Mouse (Mus musculus) frontal cortex, postnatal 25 days (tissue): ENCODE data around the gene Atp1a1.

ENCODE experiments used
- DNase-seq, 2 experiments: peaks; one replicate each; pipeline ENCODE4 v3.0.0; 2022; ENCODE audit warnings: low spot score in 2 of 2

The Atp1a1 gene

GRCm38 (mm10) chr3:101594982-101595381 is 9.5 kb downstream of the Atp1a1 start:
- no peak for DNase-seq

DNA sequence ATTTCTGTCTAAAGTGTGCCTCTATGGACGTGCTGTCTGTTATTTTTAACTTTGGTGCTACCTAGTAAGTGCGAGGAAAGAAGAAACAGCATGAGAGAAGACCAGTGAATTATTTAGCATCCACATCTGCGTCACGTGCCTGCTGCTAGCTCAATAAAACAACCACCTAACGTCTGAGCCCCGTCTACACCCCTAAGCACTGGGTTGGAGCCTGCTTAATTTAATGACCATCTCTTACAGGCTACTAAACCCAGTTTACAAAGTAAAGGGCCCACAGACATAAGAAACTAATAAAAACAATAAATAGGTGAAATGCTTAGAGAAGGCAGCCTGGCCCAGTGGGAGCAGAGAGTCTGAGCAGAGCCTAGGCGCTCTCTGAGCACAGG is 11.2 kb downstream of the Atp1a1 start:
- no peak for DNase-seq

GRCm38 (mm10) chr3:101592281-101593265 is 11.9 kb downstream of the Atp1a1 start:
- no peak for DNase-seq

- no peak for DNase-seq
These were observed 14.1 kb downstream of the Atp1a1 start for GRCm38 (mm10) chr3:101590380-101590779.

- no peak for DNase-seq
These were observed 16.2 kb downstream of the Atp1a1 start for GRCm38 (mm10) chr3:101588299-101588698.

- no peak for DNase-seq
These were observed 17.7 kb downstream of the Atp1a1 start for GRCm38 (mm10) chr3:101586794-101587193.

DNA sequence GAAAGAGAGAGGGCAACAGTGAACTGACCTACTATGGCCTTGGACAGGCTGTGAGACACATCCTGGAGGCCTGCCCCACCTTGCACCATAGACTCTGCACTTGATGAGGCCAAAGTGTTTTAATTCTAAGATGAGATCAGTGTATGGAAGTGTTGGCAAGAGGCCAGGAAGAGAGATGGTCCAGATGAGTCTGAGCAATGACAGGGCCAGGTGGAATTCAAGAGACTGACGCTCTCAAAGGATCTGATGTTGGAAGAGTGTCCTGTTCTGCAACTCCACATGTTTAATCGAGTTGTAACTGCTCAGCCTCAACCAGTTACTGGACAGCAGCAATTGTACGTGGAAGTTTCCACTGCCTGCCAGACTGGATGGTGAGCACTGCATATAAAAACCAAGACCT is 26.4 kb downstream of the Atp1a1 start:
- DNase-seq, result no peak

DNA sequence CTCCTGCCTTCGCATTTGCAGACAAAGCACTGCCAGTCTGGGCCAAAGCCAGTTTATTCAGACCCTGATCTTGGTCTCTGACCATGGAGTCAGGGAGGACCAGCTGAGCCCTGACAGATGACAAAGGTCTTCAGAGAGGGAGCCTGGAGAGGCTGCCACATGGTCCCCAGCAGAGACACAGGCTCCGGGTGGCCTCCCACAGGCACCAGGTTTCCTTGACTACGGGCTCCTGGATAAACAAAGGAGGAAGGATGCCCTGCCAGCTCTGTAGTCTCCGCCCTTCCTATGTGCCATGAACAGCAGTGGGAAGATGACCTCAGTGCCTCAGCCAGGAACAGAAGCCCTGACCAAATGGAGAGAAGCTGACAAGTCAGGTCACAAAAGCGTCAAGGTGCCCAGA is 27.1 kb downstream of the Atp1a1 start:
- no peak for DNase-seq

DNA sequence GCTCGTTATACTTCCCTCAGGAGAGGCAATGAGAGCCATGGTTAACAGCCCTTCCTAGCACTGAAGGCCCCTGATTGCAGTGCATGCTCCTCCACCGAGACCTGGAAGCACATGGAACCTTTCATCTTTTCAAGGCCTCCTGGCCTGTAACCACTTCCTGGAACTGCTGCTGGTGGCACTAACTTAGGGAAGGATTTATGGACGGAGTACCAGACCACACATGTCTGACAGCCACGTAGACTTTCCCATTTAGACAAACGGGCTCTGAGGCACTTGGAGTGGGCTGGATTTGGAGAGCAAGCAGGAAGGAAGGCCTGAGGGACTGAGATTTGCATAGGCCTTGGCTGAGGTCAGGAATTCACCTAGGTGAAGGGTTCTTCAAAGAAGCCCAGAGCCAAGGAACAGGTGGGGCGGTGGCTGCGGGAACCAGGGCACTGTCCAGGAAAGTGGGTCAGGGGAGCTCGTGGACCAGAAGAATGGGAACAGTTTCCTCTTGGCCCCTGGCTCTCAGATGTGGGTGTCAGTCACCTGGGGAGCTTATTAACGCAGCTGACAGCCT is 28.9 kb downstream of the Atp1a1 start:
- DNase-seq, result no peak

GRCm38 (mm10) chr3:101574463-101575193 is 29.9 kb downstream of the Atp1a1 start:
- DNase-seq, result no peak

GRCm38 (mm10) chr3:101572991-101573390 is 31.5 kb downstream of the Atp1a1 start:
- no peak for DNase-seq

DNA sequence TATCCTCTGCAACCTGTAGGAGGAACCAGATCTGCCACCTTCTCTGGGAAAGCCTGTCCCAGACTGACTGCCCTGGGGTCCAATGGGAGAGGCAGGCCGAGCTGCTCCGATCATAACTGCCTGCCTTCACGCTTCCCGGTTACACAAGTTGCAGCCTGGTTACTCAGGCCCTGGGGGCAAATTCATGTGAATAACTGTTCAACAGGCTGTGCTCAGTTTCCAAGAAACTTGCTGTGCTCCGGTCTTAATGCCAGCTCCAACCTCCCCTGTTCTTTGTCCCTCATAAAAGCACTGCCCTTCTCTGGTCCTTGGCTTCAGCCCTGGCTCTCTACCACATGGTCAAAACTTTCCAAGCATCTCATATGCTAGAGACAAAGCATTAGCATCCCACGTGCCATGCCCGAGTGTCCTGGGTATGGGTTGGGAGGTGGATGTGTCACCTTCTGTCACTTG is 32.3 kb downstream of the Atp1a1 start:
- no peak for DNase-seq

GRCm38 (mm10) chr3:101571515-101572130 is 32.9 kb downstream of the Atp1a1 start:
- no peak for DNase-seq

DNA sequence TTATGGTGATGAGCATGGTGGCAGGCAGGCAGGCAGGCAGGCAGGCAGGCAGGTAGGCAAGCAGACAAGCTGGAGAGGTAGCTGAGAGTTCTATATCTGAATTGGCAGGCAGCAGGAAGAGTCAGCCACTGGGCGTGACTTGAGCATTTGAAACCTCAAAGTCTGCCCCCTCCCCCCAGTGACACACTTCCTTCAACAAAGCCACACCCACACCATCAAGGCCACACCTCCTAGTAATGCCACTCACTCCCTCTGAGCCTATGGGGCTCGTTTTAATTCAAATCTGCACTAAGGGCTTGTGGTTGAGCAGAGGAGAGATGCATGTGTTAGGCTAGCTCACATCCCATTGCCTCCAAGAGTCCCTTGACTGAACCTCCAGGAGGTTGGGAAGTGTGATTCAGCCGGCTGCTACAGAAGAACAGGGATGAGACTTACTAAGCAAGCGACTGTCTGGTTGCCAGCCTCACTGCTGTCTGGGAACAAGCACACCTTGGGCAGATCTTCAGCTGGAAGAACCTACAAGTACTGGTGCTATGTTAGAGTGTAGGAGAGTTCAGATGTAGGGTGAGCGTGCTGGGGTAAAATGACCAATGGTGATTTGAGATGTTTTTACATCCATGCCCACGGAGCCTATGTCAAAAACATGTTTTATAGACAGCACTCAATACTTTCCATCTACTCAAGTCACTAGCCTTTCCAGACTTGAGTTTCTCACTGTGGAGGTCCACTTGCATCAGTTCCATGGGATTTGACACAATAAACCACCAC is 33.6 kb downstream of the Atp1a1 start:
- DNase-seq, result no peak

DNA sequence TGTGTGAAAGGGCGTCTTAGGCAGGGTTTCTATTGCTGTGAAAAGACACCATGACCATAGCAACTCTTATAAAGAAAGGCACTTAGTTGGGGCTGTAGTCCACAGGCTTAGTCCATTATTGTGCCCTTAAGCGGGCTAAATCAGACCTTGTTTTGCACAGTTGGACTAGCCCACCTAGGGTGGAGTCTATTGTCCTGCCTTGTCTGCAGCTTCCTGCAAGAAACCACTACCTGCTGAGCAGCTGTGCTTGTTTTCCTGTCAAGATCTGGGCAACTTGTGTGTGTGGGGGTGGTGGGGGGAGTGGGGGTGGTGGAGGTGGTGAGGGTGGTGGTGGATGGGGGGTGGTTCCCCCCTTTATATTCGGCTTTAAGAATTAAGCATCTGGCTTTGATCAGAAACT is 34.2 kb downstream of the Atp1a1 start:
- no peak for DNase-seq

GRCm38 (mm10) chr3:101568627-101569026 is 35.9 kb downstream of the Atp1a1 start:
- DNase-seq, result no peak

- no peak for DNase-seq
These were observed 40.5 kb downstream of the Atp1a1 start for GRCm38 (mm10) chr3:101564011-101564410.

DNA sequence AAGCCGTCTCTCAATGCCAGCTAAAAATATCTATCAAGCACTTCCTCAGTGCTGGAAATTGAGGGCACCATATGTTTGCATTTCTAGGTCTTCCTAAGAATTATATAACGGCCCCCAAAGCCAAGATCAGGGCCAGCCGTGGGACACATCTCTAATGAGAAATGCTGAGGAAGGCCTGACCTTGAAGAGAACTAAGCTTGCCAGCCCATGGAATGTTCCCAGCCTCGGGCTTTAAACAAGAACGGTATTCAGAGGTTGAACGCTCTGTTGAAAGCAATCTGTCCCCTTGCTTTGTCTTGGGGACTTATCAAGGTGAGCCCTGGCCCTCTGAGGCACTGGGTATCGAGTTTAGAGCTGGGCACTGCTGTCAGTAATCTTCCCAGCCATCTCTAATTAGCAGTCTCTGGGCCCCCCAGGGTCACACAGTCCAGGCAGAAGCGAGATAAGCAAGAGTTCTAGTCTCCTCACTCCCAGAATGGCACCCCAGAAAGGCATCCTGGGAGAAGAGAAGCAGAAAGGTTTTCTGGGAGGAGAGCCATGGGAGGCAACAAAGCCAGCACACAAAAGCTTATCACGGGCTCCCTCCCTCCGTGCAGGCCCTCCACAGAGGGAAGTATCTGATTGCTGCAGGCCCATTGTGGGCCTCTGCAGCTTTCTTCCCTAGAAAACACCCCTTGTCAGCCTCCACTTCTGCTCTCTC is 41.8 kb downstream of the Atp1a1 start:
- DNase-seq, result no peak

DNA sequence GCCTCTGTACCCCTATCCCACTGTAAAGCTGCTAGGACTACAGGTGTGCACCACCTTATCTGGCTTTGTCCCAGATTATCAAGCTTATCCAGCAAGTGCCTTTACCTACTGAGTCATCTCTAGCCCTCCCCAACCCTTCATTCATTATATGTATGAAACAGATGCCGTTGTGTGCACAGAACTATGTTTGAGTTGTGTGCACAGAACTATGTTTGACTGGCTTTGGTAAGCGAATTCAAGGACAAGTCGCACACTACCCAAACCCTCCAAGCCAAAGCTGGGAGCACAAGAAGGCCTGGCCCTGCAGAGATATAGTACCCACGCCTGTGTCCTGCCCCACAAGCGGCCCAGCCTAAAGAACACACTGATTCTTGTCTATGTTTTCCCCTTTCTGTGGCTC is 42.5 kb downstream of the Atp1a1 start:
- DNase-seq, result no peak

DNA sequence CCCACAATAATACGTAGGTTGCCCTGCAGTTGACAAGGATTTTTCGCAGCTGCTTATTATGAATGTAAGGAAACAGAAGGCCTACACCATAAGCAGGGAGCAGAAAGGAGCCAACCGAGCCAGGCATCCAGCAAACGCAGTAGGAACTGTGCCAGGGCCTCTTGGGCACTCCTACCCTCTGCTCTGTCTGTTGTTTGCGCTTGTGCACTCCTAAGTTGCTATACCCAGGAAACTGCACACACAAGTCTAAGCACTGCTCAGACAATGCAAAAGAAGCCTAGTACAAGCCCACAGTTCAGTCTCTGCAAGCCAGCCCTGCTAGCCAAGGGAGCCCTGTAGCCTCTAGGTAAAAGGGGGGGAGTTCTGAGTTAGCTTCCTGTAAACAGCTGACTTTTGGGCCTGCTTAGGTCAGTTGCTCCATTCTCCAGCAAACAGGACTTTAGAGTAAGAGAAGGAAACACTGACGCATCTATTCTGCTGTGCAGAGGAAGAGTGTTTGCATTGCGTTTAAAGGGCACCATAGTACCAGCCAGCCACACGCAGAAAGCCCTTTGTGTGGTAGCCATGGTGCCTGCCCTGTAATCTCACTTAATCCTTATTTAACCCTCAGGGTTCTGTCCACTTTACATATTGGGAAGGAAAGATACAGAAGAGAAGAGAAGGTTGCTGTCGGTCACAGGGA is 43.5 kb downstream of the Atp1a1 start:
- DNase-seq, result no peak
